Comparison of ENCODE assay signal across 14 mouse cellular contexts in the genomic region with DNA sequence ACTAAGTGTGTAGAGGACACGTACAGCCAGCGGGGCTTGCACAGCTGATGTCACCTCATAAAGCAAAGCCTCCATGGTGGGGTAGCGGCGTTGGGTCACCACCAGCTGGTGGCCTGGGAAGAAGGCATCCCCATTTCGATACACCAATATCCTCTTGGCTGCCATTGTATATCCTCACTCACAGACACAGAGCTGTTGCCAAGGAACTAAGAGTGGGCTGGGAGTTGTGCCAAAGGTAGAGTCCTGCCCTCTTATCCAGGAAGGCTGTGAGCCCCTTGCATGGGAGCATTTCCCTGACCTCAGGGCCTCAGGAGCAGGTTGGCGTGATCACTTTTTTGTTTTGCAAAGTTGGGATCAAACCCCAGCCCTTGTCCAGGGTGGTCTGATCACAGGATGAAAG. TPM values are rescaled to one million over a fixed set of nuclear protein-coding genes. Genes with fewer than 3 reads are reported as not detected.
DNase-seq lines count a peak whose midpoint lies in the region; TF ChIP-seq lines count a peak whose summit lies in the region.
"Had no signal": no experiment of that assay in that cellular context is flagged by ENCODE, and none has a peak within 500 bp of the region (broad histone marks: within the 10 kb centered on the region; RNA-seq: fewer than 3 reads in every experiment).

Gene Dcdc2b (minus strand): TSS at position 165 of the 400 bp plus-strand sequence.

- H3K36me3 ChIP-seq in heart, adult 2 months (ENCODE audit: control insufficient read depth, insufficient read depth, low read length), result no peaks in the 10 kb centered on the region
- H3K36me3 ChIP-seq in heart, embryonic 10.5 days, result peaks cover 41% of the 10 kb centered on the region
- no peaks in the 10 kb centered on the region for H3K36me3 ChIP-seq in thymus, adult 2 months (ENCODE audit: control insufficient read depth, insufficient read depth, low read length)

- TF ChIP-seq POLR2A in heart, adult 2 months (IDR thresholded peaks at IDR 0.05; ENCODE audit: insufficient read depth, low read depth, low read length), result 0 out of 2 replicates have a peak, but pooled peaks have one; percentile 8
- TF ChIP-seq POLR2A in thymus, adult 2 months (IDR thresholded peaks at IDR 0.05; ENCODE audit: control insufficient read depth, extremely low read depth, insufficient read depth, low read length, poor library complexity), result no peak

- H3K9ac ChIP-seq in heart, adult 2 months (ENCODE audit: low read depth, low read length), result no peak within 1 kb of the TSS
- H3K9ac ChIP-seq: embryonic facial prominence, embryonic 15.5 days; forebrain, postnatal 0 days; stomach, embryonic 15.5 days had no signal

- no peaks in the 10 kb centered on the region for H3K27me3 ChIP-seq in heart, adult 2 months (ENCODE audit: control insufficient read depth, insufficient read depth, low read length)
- no peaks in the 10 kb centered on the region for H3K27me3 ChIP-seq in heart, embryonic 10.5 days (ENCODE audit: insufficient read depth, poor library complexity, severe bottlenecking)
- no peaks in the 10 kb centered on the region for H3K27me3 ChIP-seq in thymus, adult 2 months (ENCODE audit: control insufficient read depth, insufficient read depth, low read length)
- H3K27me3 ChIP-seq: embryonic facial prominence, embryonic 15.5 days; megakaryocyte, embryonic 14.5 days; stomach, embryonic 15.5 days had no signal

- DNase-seq in heart, adult 2 months, result peak; percentile 55 to 58
- DNase-seq in heart, embryonic 10.5 days (ENCODE audit: low spot score), result no peak
- DNase-seq in thymus, adult 2 months, result no peak
- DNase-seq in thymus, postnatal 0 days (ENCODE audit: low spot score), result no peak
- peak; percentile 75 for DNase-seq in heart, postnatal 4 days
- no peak for DNase-seq in adrenal gland, postnatal 25 days
- DNase-seq in right cerebral cortex, adult 2 months (ENCODE audit: low spot score in 2 of 2), result no peak
- DNase-seq in thymus, postnatal 4 days, result no peak
- DNase-seq: adrenal gland, postnatal 14 days; forebrain, postnatal 0 days; right cerebral cortex, postnatal 14 days had no signal

- H3K4me1 ChIP-seq in heart, adult 2 months (ENCODE audit: control insufficient read depth, insufficient read depth, low read length), result peaks cover 4% of the 10 kb centered on the region; the same call in 1 of the 2 replicates
- peaks cover 9% of the 10 kb centered on the region for H3K4me1 ChIP-seq in heart, embryonic 10.5 days
- H3K4me1 ChIP-seq in thymus, adult 2 months (replicated peaks; ENCODE audit: control insufficient read depth, insufficient read depth, low read length), result peaks cover 42% of the 10 kb centered on the region

- no peak for TF ChIP-seq EP300 in heart, adult 2 months (IDR thresholded peaks at IDR 0.05; ENCODE audit: insufficient read depth, low read depth, low read length)

- no peak within 1 kb of the TSS; the same call in 1 of the 2 replicates for H3K27ac ChIP-seq in heart, adult 2 months
- no peak within 1 kb of the TSS for H3K27ac ChIP-seq in heart, embryonic 10.5 days
- 0 out of 2 replicates have a peak within 1 kb of the TSS, but pooled peaks have one; percentile 40 for H3K27ac ChIP-seq in thymus, adult 2 months (ENCODE audit: control insufficient read depth, insufficient read depth, low read length)
- H3K27ac ChIP-seq: embryonic facial prominence, embryonic 15.5 days; stomach, embryonic 15.5 days had no signal

- TF ChIP-seq CTCF in heart, adult 2 months (IDR thresholded peaks at IDR 0.05), result no peak
- TF ChIP-seq CTCF in thymus, adult 2 months (IDR thresholded peaks at IDR 0.05; ENCODE audit: borderline replicate concordance, control insufficient read depth, extremely low read depth, insufficient read depth, low read length, poor library complexity), result no peak

- WGBS in heart, adult 2 months, result 43% methylated on average over 6 of the region's 6 CpGs
- 87% methylated on average over 6 of the region's 6 CpGs for WGBS in heart, embryonic 10.5 days
- WGBS in thymus, adult 2 months, result 94% methylated on average over 6 of the region's 6 CpGs

- no peak within 1 kb of the TSS for H3K4me3 ChIP-seq in heart, adult 2 months
- H3K4me3 ChIP-seq in heart, embryonic 10.5 days, result no peak within 1 kb of the TSS
- H3K4me3 ChIP-seq in thymus, adult 2 months (ENCODE audit: control insufficient read depth, insufficient read depth, low read length), result no peak within 1 kb of the TSS
- H3K4me3 ChIP-seq: embryonic facial prominence, embryonic 15.5 days; megakaryocyte, embryonic 14.5 days; stomach, embryonic 15.5 days had no signal

- intact Hi-C loops in heart, adult 2 months (cut with DNase I), result no loop called here

- H3K79me2 ChIP-seq in heart, adult 2 months (replicated peaks; ENCODE audit: control insufficient read depth, insufficient read depth, low read length), result no peaks in the 10 kb centered on the region

- H3K9me3 ChIP-seq in heart, embryonic 10.5 days, result no peaks in the 10 kb centered on the region
- H3K9me3 ChIP-seq: embryonic facial prominence, embryonic 15.5 days; megakaryocyte, embryonic 14.5 days; stomach, embryonic 15.5 days had no signal

RNA-seq across cellular contexts. Expression of gene Dcdc2b, which starts in this region (rescaled TPM):
- under 1 TPM; 0.39 to 0.45 TPM for total RNA-seq in heart, adult 2 months (2021)
- 1.7 and 3.3 TPM in 2 replicates for polyA plus RNA-seq in heart, adult 2 months (2012; rRNA removed)
- 1.1 and 1.7 TPM in 2 replicates for polyA plus RNA-seq in heart, embryonic 10.5 days (2016; fragmentation: Nextera tagmentation; extraction: Ambion mirVana)
- 4.9 and 7.0 TPM in 2 replicates for polyA plus RNA-seq in thymus, adult 2 months (2012; rRNA removed)
- 3.0 and 3.3 TPM in 2 replicates for polyA plus RNA-seq in thymus, postnatal 0 days (2015; fragmentation: Nextera tagmentation; extraction: Ambion mirVana)
- under 1 TPM; 0.27 to 0.76 TPM for total RNA-seq in heart, postnatal 4 days (2021)
- 2.0 TPM in 1 of 2 replicates, not detected in the other for total RNA-seq in adrenal gland, postnatal 25 days (2021)

Comparison
In these comparisons a context has a peak if more than half of its experiments do, and no peak if none do; other contexts are left out.
1. DNase-seq: peak in heart, adult 2 months (2 of 2); none in heart, embryonic 10.5 days (single experiment), thymus, adult 2 months (single experiment), thymus, postnatal 0 days (single experiment), adrenal gland, postnatal 25 days (single experiment), right cerebral cortex, adult 2 months (0 of 2) and thymus, postnatal 4 days (single experiment).
2. Peak in DNase-seq in heart, postnatal 4 days; RNA of the gene not detected or under 1 TPM.